Mouse (Mus musculus) cortical plate, adult 2 months (tissue): ENCODE results near the gene Gm29666.

Experiments
- CTCF ChIP-seq: fragments of 200-500 bp; IDR thresholded peaks from 2 replicates; pipeline ENCODE4 v1.5.1; 2011; ENCODE audit warnings: mild to moderate bottlenecking, control low read depth, low read length; ENCODE audit not compliant: insufficient read depth; ENCODE audit errors: extremely low read depth
- POLR2A ChIP-seq: fragments of 200-500 bp; IDR thresholded peaks from 2 replicates; pipeline ENCODE4 v1.6.1; 2011; ENCODE audit warnings: mild to moderate bottlenecking, low read length, control low read depth; ENCODE audit not compliant: insufficient read depth; ENCODE audit errors: extremely low read depth

DNA sequence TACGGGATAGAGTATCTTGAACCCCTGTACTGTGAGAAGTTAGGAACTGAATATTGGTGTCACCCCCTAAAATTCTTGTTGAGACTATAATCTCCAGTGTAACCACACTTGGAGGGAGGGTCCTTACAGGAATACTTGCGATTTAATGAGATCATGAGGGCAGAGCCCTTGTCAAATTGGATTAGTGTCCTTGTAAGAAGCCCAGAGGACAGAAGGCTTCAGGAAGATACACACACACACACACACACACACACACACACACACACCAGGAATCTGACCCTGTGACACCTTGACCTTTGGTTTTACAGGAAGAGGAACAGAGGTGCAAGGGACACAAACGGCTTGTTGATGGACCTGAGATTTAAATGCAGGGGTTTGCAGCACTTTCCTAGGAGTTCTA is 28.6 kb downstream of the Gm29666 start:
- no peak for TF ChIP-seq CTCF
- no peak for TF ChIP-seq POLR2A
